Mouse (Mus musculus) liver, postnatal 0 days (tissue): Measurements from ENCODE around the gene Tmpo. TPM values are rescaled to one million over a fixed set of nuclear protein-coding genes. Genes with fewer than 3 reads are reported as not detected.

Experiments
- ATAC-seq: fragments of 200-750 bp; cut with Nextera tagmentation; 2 replicates; pipeline ENCODE4 v1.8.0; 2017; ENCODE audit warnings: mild to moderate bottlenecking, moderate library complexity
- DNase-seq: peaks from one replicate; pipeline ENCODE4 v3.0.0-alpha.2; 2016
- H3K27ac ChIP-seq: fragments of 300-500 bp; sonication (generic); 2 replicates; pipeline ENCODE4 v1.5.1; 2014; ENCODE audit warnings: antibody characterized with exemption, moderate library complexity, mild to moderate bottlenecking, low read depth
- H3K27me3 ChIP-seq: fragments of 300-500 bp; sonication (generic); 2 replicates; pipeline ENCODE4 v1.6.1; 2014; ENCODE audit warnings: low read length, control low read depth, mixed read lengths; ENCODE audit not compliant: insufficient read depth
- H3K36me3 ChIP-seq: fragments of 300-500 bp; sonication (generic); replicated peaks from 2 replicates; pipeline ENCODE4 v1.6.1; 2014; ENCODE audit warnings: mild to moderate bottlenecking, control low read depth, low read length, moderate library complexity, mixed read lengths; ENCODE audit not compliant: insufficient read depth
- H3K4me1 ChIP-seq: fragments of 300-500 bp; sonication (generic); 2 replicates; pipeline ENCODE4 v1.6.1; 2014; ENCODE audit warnings: antibody characterized with exemption, mild to moderate bottlenecking, control low read depth; ENCODE audit not compliant: insufficient read depth
- H3K4me2 ChIP-seq: fragments of 300-500 bp; sonication (generic); 2 replicates; pipeline ENCODE4 v1.6.1; 2014; ENCODE audit warnings: low read depth, mild to moderate bottlenecking, low read length, moderate library complexity, mixed read lengths
- H3K4me3 ChIP-seq: fragments of 300-500 bp; sonication (generic); 2 replicates; pipeline ENCODE4 v1.5.1; 2014; ENCODE audit warnings: low read depth, low read length
- H3K9ac ChIP-seq: fragments of 300-500 bp; sonication (generic); replicated peaks from 2 replicates; pipeline ENCODE4 v1.6.1; 2014; ENCODE audit warnings: mild to moderate bottlenecking, moderate library complexity
- H3K9me3 ChIP-seq: fragments of 300-500 bp; sonication (generic); 2 replicates; pipeline ENCODE4 v1.6.1; 2016; ENCODE audit warnings: mild to moderate bottlenecking, control low read depth, low read length, mixed read lengths
- CTCF ChIP-seq: sonication (generic); IDR thresholded peaks from 2 replicates; pipeline ENCODE4 v1.5.1; 2016; ENCODE audit warnings: antibody characterized with exemption, low read depth
- EP300 ChIP-seq: IDR thresholded peaks from 2 replicates; pipeline ENCODE4 v1.6.1; 2016; ENCODE audit warnings: antibody characterized with exemption, low read depth, mild to moderate bottlenecking
- WGBS: fragments of 180-500 bp; shearing (Covaris S2); extraction: QIAGEN DNeasy Blood & Tissue Kit; methylation state at CpG from one replicate; pipeline ENCODE4 v1.1.7; 2014; ENCODE audit not compliant: insufficient replicate concordance; 5-methylcytosine and 5-hydroxymethylcytosine counted together
- polyA plus RNA-seq: library from polyadenylated mRNA; unstranded; fragments of >200 nt; fragmentation: Nextera tagmentation; extraction: Ambion mirVana; gene quantifications from 2 replicates; pipeline ENCODE4 v1.2.1, GENCODE M21; 2015

The Tmpo gene
- polyA plus RNA-seq, 1 experiment from 2014 or later: 64.1 TPM

DNA sequence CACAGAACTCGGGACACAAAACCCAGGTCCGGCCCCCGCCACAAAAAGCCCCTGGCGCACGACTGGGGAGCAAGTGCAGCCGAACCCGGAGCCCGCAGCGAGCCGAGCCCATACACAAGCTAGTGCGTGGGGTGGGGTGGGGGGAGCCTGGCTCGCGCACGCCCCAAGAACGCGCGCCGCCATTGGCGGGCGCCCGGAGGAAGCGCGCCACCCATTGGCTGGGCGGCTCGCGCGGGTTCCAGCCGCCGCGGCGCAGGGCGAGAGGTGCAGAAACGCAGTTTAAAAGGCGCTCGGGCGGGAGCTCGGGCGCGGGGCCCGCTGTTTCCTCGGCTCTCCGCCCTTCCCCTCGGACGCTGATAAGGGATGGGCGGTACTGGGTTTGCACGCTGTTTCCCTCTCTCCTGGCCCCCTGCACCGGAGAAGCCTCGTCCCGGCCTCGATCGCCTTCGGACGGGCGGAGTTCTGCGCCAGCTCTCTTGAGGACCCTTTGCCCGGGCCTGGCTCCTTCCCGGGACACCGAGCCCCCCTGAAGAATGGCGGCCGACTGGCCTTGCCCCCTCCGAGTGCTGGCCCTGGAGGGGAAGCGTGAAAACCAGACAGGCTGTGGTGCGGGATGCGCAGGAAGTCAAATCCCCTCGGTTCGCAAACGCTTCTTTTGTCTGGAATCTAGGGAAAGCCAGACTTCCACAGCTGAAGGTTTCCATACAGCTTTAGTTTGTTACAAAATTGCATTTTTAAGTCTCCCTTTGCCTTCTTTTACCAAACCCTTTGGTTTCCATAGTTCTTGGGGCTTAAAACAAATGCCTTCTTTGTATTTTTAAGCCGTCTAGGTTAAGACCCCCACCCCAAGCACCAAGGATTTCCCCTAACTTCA, 9.4 kb downstream of the Tmpo start:
- H3K4me3 ChIP-seq: peak overlapping the region; percentile 96
- H3K9me3 ChIP-seq: no peaks in the 10 kb centered on the region
- peak overlapping the region; percentile 83 for H3K4me2 ChIP-seq
- DNase-seq (peak; percentile 96), ATAC-seq (peak; percentile 94)
- peak; percentile 23; the same call in 1 of the 2 replicates for TF ChIP-seq EP300
- TF ChIP-seq CTCF: 0 out of 2 replicates have a peak, but pooled peaks have one; percentile 5
- no peaks in the 10 kb centered on the region for H3K27me3 ChIP-seq
- under 1% methylated on average over 48 of the region's 68 CpGs for WGBS
- peaks cover 5% of the 10 kb centered on the region; the same call in 1 of the 2 replicates for H3K36me3 ChIP-seq
- peak overlapping the region; percentile 100 for H3K9ac ChIP-seq
- peak overlapping the region; percentile 99 for H3K27ac ChIP-seq
- H3K4me1 ChIP-seq: peaks cover 21% of the 10 kb centered on the region

DNA sequence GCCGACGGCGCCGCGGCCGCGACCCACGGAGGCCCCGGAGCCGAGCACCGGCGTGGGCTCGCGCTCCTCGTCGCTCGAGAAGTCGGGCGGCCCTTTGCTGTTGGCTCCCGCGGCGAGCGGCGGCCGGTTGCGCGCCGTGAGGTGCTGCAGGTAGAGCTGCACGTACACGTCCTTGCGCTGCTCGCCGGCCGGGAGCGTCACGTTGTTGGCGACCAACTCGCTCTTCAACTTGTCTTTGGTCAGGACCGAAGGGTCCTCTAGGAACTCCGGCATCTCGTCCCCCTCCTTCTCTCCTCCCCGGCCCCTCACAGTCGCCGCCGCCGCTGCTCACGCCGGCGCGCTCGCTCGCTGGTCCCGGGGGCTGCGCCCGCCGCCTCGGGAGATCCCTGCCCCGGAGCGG, 10.1 kb downstream of the Tmpo start:
- H3K27ac ChIP-seq: peak overlapping the region; percentile 99
- WGBS: under 1% methylated on average over 48 of the region's 59 CpGs
- peak; percentile 47 for ATAC-seq
- H3K36me3 ChIP-seq: peaks cover 9% of the 10 kb centered on the region
- DNase-seq: no peak
- H3K9me3 ChIP-seq: no peaks in the 10 kb centered on the region
- peak overlapping the region; percentile 83 for H3K4me2 ChIP-seq
- H3K4me1 ChIP-seq: peaks cover 21% of the 10 kb centered on the region
- no peaks in the 10 kb centered on the region for H3K27me3 ChIP-seq
- TF ChIP-seq EP300: no peak
- no peak for TF ChIP-seq CTCF
- peak overlapping the region; percentile 100 for H3K9ac ChIP-seq
- H3K4me3 ChIP-seq: peak overlapping the region; percentile 96

DNA sequence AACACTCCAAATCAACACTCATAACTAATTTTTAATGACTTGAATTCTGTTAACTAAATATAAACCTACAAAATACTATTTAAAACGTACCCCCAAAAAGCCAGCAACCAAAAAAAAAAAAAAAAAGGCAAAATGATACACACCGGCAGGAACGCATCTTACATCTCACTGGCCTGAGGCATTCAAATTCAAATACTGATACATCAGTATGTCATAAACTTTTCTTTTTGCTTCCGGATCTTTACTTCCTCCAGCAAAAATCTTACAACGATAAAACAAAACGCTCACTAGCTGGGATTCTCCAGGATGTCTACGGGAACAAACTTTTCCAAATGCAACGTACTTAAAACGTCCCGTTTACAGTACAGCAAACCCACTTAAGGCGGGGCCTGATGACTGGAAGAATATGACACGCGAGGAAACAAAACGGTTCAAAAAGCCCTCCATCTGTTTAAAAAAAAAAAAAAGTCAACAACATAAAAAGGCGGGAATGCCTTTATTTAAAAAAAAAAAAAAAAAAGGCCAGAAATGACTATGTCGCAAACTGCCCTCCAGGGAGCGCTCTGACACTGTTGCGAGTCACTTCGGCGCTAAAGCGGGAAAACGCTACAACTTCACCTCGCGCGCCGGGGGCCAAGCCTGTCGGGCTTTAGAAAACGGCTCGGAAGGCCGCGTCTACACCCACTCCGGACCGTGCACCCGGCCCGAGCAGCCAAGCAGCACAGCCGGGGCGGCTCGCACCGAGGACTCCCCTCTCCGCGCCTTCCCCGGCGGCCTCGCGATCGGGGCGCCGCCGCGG, 10.8 kb downstream of the Tmpo start:
- TF ChIP-seq EP300: peak; percentile 77
- peak; percentile 91 for TF ChIP-seq CTCF
- under 1% methylated on average over 38 of the region's 50 CpGs for WGBS
- Histone ChIP-seq H3K4me2 (peak overlapping the region; percentile 83), H3K27me3 (no peaks in the 10 kb centered on the region), H3K9me3 (no peaks in the 10 kb centered on the region), H3K9ac (peak overlapping the region; percentile 100), H3K27ac (peak overlapping the region; percentile 99), H3K4me1 (peaks cover 21% of the 10 kb centered on the region), H3K4me3 (peak overlapping the region; percentile 96), H3K36me3 (peaks cover 15% of the 10 kb centered on the region)
- DNase-seq (peak; percentile 92), ATAC-seq (peak; percentile 58)

DNA sequence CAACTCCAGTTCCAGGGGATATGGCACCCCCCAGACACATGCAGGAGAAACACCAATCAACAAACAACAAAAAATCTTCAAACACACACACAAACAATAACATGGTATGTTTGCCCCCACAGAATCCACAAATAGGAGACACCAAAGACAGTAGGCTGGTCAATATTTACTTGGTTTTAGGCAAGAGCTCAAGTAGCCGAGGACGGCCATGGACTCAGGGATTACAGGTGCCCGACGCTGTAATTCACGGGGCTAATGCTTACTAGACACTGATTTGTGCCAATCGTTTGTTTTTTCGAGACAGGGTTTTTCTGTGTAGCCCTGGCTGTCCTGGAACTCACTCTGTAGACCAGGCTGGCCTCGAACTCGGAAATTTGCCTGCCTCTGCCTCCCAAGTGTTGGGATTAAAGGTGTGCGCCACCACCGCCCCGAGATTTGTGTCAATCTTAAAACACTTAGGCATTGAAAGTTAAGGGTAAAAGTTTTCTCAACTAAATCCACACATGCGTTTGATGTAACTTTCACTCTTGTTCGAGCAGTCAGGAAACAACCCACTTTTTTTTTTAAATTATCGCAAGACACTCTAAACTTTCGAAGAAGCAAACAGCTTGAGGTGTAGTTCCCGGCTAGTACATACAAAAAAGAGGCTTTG, 11.6 kb downstream of the Tmpo start:
- H3K36me3 ChIP-seq: peaks cover 22% of the 10 kb centered on the region
- H3K4me1 ChIP-seq: peaks cover 21% of the 10 kb centered on the region
- TF ChIP-seq CTCF (no peak), EP300 (no peak)
- WGBS: 9% methylated on average over 17 of the region's 17 CpGs
- peak overlapping the region; percentile 99 for H3K27ac ChIP-seq
- ATAC-seq (no peak), DNase-seq (no peak)
- H3K9ac ChIP-seq: peak overlapping the region; percentile 100
- H3K27me3 ChIP-seq: no peaks in the 10 kb centered on the region
- peak overlapping the region; percentile 83 for H3K4me2 ChIP-seq
- peak overlapping the region; percentile 96 for H3K4me3 ChIP-seq
- no peaks in the 10 kb centered on the region for H3K9me3 ChIP-seq

- Histone ChIP-seq H3K4me3 (peak overlapping the region; percentile 96; the same call in 1 of the 2 replicates), H3K9ac (no peak overlapping the region), H3K27me3 (no peaks in the 10 kb centered on the region), H3K9me3 (no peaks in the 10 kb centered on the region), H3K4me1 (peaks cover 21% of the 10 kb centered on the region), H3K27ac (no peak overlapping the region), H3K36me3 (peaks cover 41% of the 10 kb centered on the region), H3K4me2 (peak overlapping the region; percentile 83)
- TF ChIP-seq EP300 (no peak), CTCF (no peak)
- no peak for ATAC-seq
- no peak for DNase-seq
- 58% methylated on average over 7 of the region's 7 CpGs for WGBS
Observed at GRCm38 (mm10) chr10:91167352-91167751, 13.8 kb downstream of the Tmpo start.

GRCm38 (mm10) chr10:91166890-91167289, 14.2 kb downstream of the Tmpo start:
- ATAC-seq (no peak), DNase-seq (peak; percentile 64)
- H3K27ac ChIP-seq: no peak overlapping the region
- H3K36me3 ChIP-seq: peaks cover 46% of the 10 kb centered on the region
- TF ChIP-seq EP300: no peak
- peak; percentile 85 for TF ChIP-seq CTCF
- H3K27me3 ChIP-seq: no peaks in the 10 kb centered on the region
- H3K4me2 ChIP-seq: peak overlapping the region; percentile 83
- peaks cover 21% of the 10 kb centered on the region for H3K4me1 ChIP-seq
- H3K9ac ChIP-seq: no peak overlapping the region
- H3K9me3 ChIP-seq: no peaks in the 10 kb centered on the region
- WGBS: 48% methylated on average over 5 of the region's 5 CpGs
- H3K4me3 ChIP-seq: no peak overlapping the region; the same call in 1 of the 2 replicates
